Mouse (Mus musculus) heart, embryonic 11.5 days (tissue): ENCODE measurements around the gene Sft2d1. TPM values are rescaled to one million over a fixed set of nuclear protein-coding genes. Genes with fewer than 3 reads are reported as not detected.

Source experiments
- polyA plus RNA-seq: library from polyadenylated mRNA; unstranded; fragments of >200 nt; fragmentation: Nextera tagmentation; extraction: Ambion mirVana; gene quantifications from 2 replicates; pipeline ENCODE4 v1.2.1, GENCODE M21; 2014

Gene Sft2d1
- polyA plus RNA-seq, 1 experiment from 2014 or later, result 66.9 TPM

Other genes with a start within 250 kb of the Sft2d1 start
- gene Gm49673, start 163.3 kb upstream of the Sft2d1 start, polyA plus RNA-seq, result not detected in 2 replicates
- 28.3 and 30.0 TPM in 2 replicates for gene Rnaset2a, start 163.0 kb upstream of the Sft2d1 start, polyA plus RNA-seq
- gene Fgfr1op, start 145.6 kb upstream of the Sft2d1 start, polyA plus RNA-seq, result 24.9 and 28.9 TPM in 2 replicates
- not detected in 2 replicates for gene Ccr6, start 75.1 kb upstream of the Sft2d1 start, polyA plus RNA-seq
- 152 and 153 TPM in 2 replicates for gene Mpc1, start 28.2 kb upstream of the Sft2d1 start, polyA plus RNA-seq
- 0.39 TPM in 1 of 2 replicates, not detected in the other for gene Prr18, start 26.4 kb downstream of the Sft2d1 start, polyA plus RNA-seq
- 0.73 and 0.79 TPM in 2 replicates for gene T2, start 44.9 kb downstream of the Sft2d1 start, polyA plus RNA-seq
- 0.24 and 0.31 TPM in 2 replicates for gene T, start 123.3 kb downstream of the Sft2d1 start, polyA plus RNA-seq
- 3.0 and 4.1 TPM in 2 replicates for gene Pde10a, start 214.3 kb downstream of the Sft2d1 start, polyA plus RNA-seq